Mouse (Mus musculus) CD4-positive, CD25-positive, alpha-beta regulatory T cell, adult 9 weeks (primary cell): ENCODE data around the gene Nrn1. TPM values are rescaled to one million over a fixed set of nuclear protein-coding genes. Genes with fewer than 3 reads are reported as not detected.

Experiments used
- polyA plus RNA-seq: library from polyadenylated mRNA; unstranded; fragments of 100-300 nt; shearing (Covaris generic); gene quantifications from one replicate; pipeline ENCODE4 v1.2.1, GENCODE M21; 2017

Gene Nrn1
- 60.1 TPM for polyA plus RNA-seq

DNA sequence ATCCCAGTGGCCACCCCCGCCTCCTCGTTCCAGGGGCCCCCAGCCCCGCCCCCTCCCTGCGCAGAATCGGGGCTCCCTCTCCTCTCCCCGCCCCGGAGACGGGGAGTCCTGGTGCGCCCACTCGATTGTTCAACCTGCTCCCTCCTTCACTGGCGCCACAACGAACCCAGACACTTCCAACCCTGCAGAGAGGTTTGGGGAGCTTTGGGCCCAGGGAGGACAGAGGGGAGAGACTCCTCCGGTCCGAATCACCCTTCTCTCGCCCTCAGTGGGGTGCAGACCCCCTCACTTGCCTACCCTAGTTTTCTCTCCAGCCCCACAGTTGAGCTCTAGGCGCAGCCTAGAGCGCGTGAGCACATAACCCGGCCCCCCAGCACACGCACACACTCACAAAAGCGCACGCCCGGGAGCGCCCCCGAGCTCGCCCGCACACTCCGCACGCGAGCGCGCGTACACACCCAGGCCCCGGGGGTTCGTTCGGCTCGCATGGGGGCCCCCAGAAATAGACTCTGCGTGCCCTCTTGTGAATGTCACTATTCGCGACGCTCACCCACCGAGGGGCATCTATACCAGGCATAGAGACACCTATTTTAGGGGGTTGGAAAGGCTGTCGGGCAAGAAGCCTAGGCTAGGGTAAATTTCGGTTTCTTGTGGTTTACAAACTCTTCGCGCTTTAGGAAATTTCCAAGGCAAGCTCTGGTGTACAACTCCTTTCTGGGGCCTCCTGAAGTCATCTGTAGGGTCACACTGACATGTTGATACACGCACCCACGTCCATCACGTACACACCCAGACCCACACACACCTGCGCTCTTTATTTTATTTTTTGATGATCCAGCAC is at the start of gene Nrn1:
TSS of gene Nrn1 (minus strand) at position 401 of the 841 bp plus-strand sequence.

